Mouse (Mus musculus) cortical plate, adult 2 months (tissue): ENCODE measurements around the gene Mars. TPM values are rescaled to one million over a fixed set of nuclear protein-coding genes. Genes with fewer than 3 reads are reported as not detected.

ENCODE experiments used
- H3K27ac ChIP-seq: fragments of 200-500 bp; 2 replicates; pipeline ENCODE4 v1.5.1; 2012; ENCODE audit warnings: low read length, control low read depth, inconsistent platforms; ENCODE audit not compliant: insufficient read depth
- H3K4me1 ChIP-seq: fragments of 200-500 bp; 2 replicates; pipeline ENCODE4 v1.6.1; 2011; ENCODE audit warnings: low read length; ENCODE audit not compliant: control insufficient read depth, insufficient read depth
- H3K4me3 ChIP-seq: fragments of 200-500 bp; 2 replicates; pipeline ENCODE4 v1.5.1; 2011; ENCODE audit warnings: mild to moderate bottlenecking, low read length, control low read depth; ENCODE audit not compliant: insufficient read depth
- CTCF ChIP-seq: fragments of 200-500 bp; IDR thresholded peaks from 2 replicates; pipeline ENCODE4 v1.5.1; 2011; ENCODE audit warnings: mild to moderate bottlenecking, control low read depth, low read length; ENCODE audit not compliant: insufficient read depth; ENCODE audit errors: extremely low read depth
- POLR2A ChIP-seq: fragments of 200-500 bp; IDR thresholded peaks from 2 replicates; pipeline ENCODE4 v1.6.1; 2011; ENCODE audit warnings: mild to moderate bottlenecking, low read length, control low read depth; ENCODE audit not compliant: insufficient read depth; ENCODE audit errors: extremely low read depth
- polyA plus RNA-seq: library from polyadenylated mRNA; depleted of rRNA; stranded (reverse); fragments of >200 nt; gene quantifications from 2 replicates; pipeline ENCODE4 v1.2.3, GENCODE M21; 2012

Mars gene
- polyA plus RNA-seq, 1 experiment: 75.6 TPM

DNA sequence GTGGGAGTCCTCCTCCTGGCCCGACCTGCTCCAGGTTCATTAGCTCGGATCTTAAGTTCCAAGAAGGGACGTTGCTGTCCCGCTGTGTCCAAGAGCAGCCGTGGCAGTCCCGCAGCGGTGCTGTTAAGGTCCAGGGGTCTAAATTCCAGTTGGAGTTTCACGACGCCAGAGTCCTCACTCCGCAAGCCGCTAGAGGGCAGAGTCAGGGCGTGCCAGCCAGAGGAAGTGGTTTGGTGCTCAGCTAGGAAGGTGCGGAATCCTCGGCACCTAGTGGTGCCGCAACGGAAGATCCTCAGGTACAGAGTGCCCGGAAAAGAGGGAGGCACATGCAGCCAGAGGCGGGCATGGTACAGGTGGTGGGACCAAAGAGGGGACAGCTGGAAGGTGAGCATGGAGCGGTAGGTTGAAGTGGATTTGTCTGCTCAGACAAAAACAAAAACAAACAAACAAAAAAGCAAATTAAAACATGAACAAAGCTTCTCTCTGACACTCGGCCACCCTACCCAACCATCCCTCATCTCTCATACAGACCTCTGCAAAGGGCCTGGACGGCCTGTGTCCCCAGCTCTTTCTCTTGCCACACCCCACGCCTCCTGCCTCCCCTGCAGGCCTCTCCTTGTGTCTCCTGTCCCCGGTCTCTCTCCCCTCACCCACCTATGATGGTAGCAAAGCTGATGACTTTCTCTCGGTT, 39.2 kb upstream of the Mars start:
- TF ChIP-seq CTCF: peak; percentile 84
- TF ChIP-seq POLR2A: peak; percentile 44; the same call in 1 of the 2 replicates
- Histone ChIP-seq H3K27ac (0 out of 2 replicates have a peak overlapping the region, but pooled peaks have one; percentile 3), H3K4me1 (peaks cover 7% of the 10 kb centered on the region), H3K4me3 (peak overlapping the region; percentile 4; the same call in 1 of the 2 replicates)

DNA sequence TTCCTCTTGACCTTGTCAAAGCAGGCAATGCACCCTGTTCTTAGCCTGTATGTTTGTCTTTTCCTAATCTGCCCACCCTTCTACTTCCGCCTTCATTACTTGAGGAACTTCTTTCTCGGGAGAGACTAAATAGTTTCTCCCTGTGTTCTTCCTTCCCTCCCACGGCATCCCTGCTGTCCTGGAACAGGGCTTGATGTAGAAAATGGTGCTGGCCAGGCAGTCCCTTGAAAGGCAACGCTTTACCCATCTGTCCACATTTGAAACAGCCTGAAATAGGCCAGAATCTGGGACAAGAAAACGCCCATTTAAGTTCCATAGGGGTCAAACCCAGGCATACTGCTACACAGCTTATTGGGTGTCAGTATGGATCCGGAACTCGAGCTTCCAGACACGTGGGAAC, 38.2 kb upstream of the Mars start:
- Histone ChIP-seq H3K4me3 (no peak overlapping the region), H3K4me1 (no peaks in the 10 kb centered on the region), H3K27ac (no peak overlapping the region)
- no peak for TF ChIP-seq POLR2A
- no peak for TF ChIP-seq CTCF

DNA sequence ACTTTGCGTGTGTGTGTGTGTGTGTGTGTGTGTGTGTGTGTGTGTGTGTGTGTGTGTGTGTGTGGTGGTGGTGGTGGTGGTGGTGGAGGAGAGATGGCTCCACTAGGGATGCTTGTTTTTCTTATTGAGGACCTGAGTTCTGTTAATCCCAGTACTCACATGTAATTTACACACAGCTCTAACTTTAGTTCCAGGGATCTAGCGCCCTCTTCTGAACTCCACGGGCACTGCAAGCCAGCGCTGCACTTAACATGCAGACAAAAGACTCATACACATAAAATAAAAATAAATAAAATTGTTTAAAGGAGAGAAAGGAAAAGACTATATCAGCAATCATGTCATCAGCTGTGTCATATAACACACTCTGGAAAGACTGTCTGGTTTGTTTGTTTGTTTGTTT, 37.4 kb upstream of the Mars start:
- H3K27ac ChIP-seq: no peak overlapping the region
- no peak overlapping the region for H3K4me3 ChIP-seq
- TF ChIP-seq CTCF (0 out of 2 replicates have a peak, but pooled peaks have one; percentile 8), POLR2A (no peak)
- H3K4me1 ChIP-seq: no peaks in the 10 kb centered on the region

DNA sequence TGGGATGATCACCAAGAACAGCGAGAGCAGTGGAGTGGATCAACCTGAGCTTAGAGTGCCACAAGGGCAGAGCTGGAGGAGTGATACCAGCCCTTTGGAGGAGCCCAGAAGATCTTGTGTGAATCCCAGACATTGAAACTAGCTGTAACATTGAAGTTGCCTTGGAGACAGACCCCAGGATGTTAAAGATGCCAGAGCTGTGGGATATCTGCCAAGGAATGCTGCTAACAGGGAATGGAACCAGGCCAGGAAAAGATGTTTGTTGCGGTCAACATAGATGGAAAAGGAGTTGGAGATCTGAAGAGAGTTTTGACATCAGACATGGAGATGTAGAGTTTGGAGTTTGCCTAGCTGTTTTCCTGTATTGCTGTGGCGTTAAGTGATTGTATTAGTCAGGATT, 34.6 kb upstream of the Mars start:
- no peak for TF ChIP-seq CTCF
- no peak for TF ChIP-seq POLR2A
- no peak overlapping the region for H3K27ac ChIP-seq

DNA sequence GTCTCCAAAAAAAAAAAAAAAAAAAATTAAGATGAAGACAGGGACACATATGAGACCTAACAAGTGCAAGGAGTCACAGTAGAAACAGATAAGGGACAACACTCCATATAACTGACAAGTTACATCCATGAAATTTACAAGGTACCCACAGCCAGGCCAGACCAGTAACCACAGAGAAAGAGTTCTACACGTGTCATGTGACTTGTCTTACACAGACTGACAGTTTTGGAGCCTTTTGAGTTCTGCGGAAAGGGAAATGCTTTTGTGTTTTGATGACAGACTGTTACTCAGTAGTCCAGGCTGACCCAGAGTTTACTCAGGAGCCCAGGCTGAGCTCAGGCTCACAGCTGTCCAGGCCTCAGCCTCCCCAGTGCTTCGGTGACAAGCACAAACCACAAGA, 31.4 kb upstream of the Mars start:
- no peak overlapping the region for H3K27ac ChIP-seq
- no peak for TF ChIP-seq POLR2A
- no peak for TF ChIP-seq CTCF
- H3K4me3 ChIP-seq: no peak overlapping the region
- peaks cover 1% of the 10 kb centered on the region; the same call in 1 of the 2 replicates for H3K4me1 ChIP-seq

More for the DNA sequence above, 34.6 kb upstream of the Mars start:
- H3K4me1 ChIP-seq: no peaks in the 10 kb centered on the region
- no peak overlapping the region for H3K4me3 ChIP-seq

GRCm38 (mm10) chr10:127341891-127342639, 30.5 kb upstream of the Mars start, which contains the start of gene Gli1:
Gli1 (minus strand) TSS chr10:127341974.
- Histone ChIP-seq H3K4me3 (peak within 1 kb of the TSS; percentile 19; the same call in 1 of the 2 replicates), H3K27ac (no peak within 1 kb of the TSS), H3K4me1 (peaks cover 1% of the 10 kb centered on the region; the same call in 1 of the 2 replicates)
- TF ChIP-seq CTCF (peak; percentile 78), POLR2A (no peak)

- TF ChIP-seq POLR2A (no peak), CTCF (no peak)
- Histone ChIP-seq H3K4me1 (peaks cover 1% of the 10 kb centered on the region; the same call in 1 of the 2 replicates), H3K27ac (no peak overlapping the region), H3K4me3 (0 out of 2 replicates have a peak overlapping the region, but pooled peaks have one; percentile 19)
These were observed 29.7 kb upstream of the Mars start for GRCm38 (mm10) chr10:127341360-127341690.

- Histone ChIP-seq H3K27ac (no peak overlapping the region), H3K4me1 (peaks cover 1% of the 10 kb centered on the region; the same call in 1 of the 2 replicates), H3K4me3 (no peak overlapping the region)
- TF ChIP-seq POLR2A: no peak
- no peak for TF ChIP-seq CTCF
These were observed 29.2 kb upstream of the Mars start for GRCm38 (mm10) chr10:127340577-127341359.

GRCm38 (mm10) chr10:127339683-127340576, 28.3 kb upstream of the Mars start:
- Histone ChIP-seq H3K4me3 (peak overlapping the region; percentile 38), H3K27ac (no peak overlapping the region), H3K4me1 (peaks cover 1% of the 10 kb centered on the region; the same call in 1 of the 2 replicates)
- TF ChIP-seq POLR2A (no peak), CTCF (no peak)
